Mouse (Mus musculus) sigmoid colon, adult 10 weeks (tissue): ENCODE measurements around the gene Pcif1. TPM values are rescaled to one million over a fixed set of nuclear protein-coding genes. Genes with fewer than 3 reads are reported as not detected.

Experiments
- polyA plus RNA-seq: library from polyadenylated mRNA; stranded (reverse); fragments of 350-450 nt; fragmentation: Illumina TruSeq; extraction: RNeasy Lipid Tissue Mini Kit (QIAGEN cat#74804); gene quantifications from one replicate; pipeline ENCODE4 v1.2.3, GENCODE M21; 2014; ENCODE audit warnings: low read depth, low replicate concordance

The Pcif1 gene
- polyA plus RNA-seq: 3.1 TPM

GRCm38 (mm10) chr2:164879228-164879567, at the start of gene Pcif1:
Gene Pcif1 (plus strand): TSS chr2:164879304.

DNA sequence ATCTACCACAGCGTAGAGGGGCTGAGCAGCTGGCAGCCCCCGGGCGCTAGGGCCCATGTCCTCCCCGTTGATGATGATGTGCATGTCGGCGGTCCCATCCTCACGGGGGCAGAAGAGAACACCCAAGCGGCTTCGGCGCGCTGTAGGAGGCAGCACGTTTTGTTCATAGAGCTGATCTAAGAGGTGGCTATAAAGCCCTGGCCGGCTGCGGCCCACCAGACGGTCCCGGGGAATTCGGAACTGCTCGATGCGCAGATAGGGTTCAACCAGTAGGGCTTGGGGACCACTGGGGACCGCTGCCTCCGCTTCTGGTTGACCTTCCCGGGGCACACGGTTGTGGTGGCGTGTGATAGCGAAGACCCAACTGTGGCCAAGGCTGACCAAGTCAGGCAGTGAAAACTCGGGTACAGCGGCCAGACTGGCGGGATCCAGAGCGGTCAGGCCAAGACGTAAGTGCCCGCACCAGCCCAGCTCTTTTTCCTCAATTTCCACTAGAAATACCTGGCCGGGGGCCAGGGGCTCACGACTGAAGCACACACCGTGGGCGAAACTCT, 46.3 kb upstream of the Pcif1 start, which contains the start of gene Ctsa:
Ctsa (plus strand) TSS at position 126 of the 554 bp plus-strand sequence.

GRCm38 (mm10) chr2:164833314-164833959, 45.7 kb upstream of the Pcif1 start, which contains the start of gene Neurl2:
Gene Neurl2 (minus strand): TSS chr2:164833456.

DNA sequence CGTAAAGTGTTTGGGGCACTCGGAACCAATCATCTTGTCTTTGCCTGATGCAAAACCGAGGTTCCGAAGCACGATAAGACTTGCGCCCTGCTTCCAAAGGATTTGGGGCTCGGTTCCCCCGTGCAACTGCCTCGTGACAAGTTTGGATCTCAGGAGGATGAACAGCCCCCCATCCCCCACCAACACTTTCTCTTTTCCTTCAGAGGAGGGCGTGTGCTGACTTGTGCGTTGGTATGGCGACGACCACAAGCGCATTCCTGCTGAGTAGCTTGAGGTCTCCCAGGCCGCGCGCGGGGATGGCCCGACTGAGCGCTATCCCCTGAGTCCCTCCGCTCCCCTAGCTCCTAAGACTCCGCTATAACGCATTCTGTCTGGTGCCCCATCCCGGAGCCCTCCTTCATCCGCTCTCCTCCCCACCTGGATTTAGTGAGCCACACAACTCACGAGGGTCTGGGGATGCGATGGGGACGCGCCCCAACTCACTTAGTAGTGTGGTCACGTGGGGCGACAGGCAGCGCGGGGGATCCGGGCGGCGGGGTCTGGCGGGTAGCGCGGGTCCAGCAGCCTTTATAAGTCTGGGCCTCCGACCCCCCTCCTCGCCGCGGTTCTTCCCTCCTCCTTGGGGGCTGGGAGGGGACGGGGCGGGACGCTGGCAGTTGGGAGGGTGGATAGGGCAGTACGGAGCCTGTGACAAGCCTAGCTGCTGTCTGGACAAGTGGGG, 21.8 kb upstream of the Pcif1 start, which contains the start of gene Pltp:
Pltp (minus strand) TSS at position 611 of the 721 bp plus-strand sequence.

GRCm38 (mm10) chr2:164911086-164912048, 32.3 kb downstream of the Pcif1 start, which contains the start of gene Zfp335:
Gene Zfp335 (minus strand): TSS chr2:164911757.

DNA sequence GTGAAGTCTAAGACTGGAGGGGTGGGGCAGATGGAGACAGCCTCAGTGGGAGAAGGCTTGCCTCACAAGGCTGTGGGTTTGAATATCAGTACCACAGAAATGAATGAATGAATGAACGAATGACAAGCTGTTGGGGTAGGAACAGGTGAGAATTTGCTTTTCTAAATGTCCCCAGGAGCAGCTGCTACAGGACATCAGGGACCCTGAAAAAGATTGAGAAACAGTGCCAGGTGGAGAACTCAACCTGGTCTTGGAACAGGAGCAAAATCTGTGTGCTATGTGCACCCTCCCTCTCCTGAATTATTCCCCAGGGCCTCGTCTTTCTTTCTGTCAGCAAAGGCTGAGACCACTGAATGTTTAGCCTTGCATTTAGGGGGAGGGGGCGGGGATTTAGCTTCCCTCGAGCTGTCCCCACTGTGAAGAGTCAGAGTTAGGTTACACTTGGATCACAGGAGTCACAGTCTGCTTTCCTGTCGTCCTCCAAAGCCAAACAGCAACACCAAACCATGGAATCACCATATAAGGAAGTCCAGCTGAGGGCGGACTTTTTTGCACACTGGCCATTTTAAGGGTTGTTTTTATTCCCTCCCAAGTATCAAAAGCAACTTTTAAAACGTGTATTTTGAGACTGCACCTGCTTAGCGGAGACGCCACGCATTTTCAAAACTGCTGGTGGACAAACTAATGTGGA, 61.2 kb downstream of the Pcif1 start, which contains the start of gene Mmp9:
Mmp9 (plus strand) TSS at position 641 of the 691 bp plus-strand sequence.

Other genes starting within 250 kb of the Pcif1 start
- gene Wfdc16, start 240.5 kb upstream of the Pcif1 start, polyA plus RNA-seq: not detected
- gene Wfdc10, start 223.3 kb upstream of the Pcif1 start, polyA plus RNA-seq: not detected
- gene Wfdc9, start 222.7 kb upstream of the Pcif1 start, polyA plus RNA-seq: not detected
- gene Wfdc11, start 205.2 kb upstream of the Pcif1 start, polyA plus RNA-seq: not detected
- 0.57 TPM for gene Wfdc13, start 194.2 kb upstream of the Pcif1 start, polyA plus RNA-seq
- gene Spint4, start 180.8 kb upstream of the Pcif1 start, polyA plus RNA-seq: not detected
- gene Spint5, start 164.0 kb upstream of the Pcif1 start, polyA plus RNA-seq: not detected
- 0.82 TPM for gene Wfdc3, start 133.4 kb upstream of the Pcif1 start, polyA plus RNA-seq
- 3.6 TPM for gene Dnttip1, start 133.3 kb upstream of the Pcif1 start, polyA plus RNA-seq
- gene Ube2c, start 109.4 kb upstream of the Pcif1 start, polyA plus RNA-seq: 7.9 TPM
- not detected for gene Tnnc2, start 99.3 kb upstream of the Pcif1 start, polyA plus RNA-seq
- gene Snx21, start 93.5 kb upstream of the Pcif1 start, polyA plus RNA-seq: 3.5 TPM
- 4.1 TPM for gene Acot8, start 74.4 kb upstream of the Pcif1 start, polyA plus RNA-seq
- 2.7 TPM for gene Zswim3, start 74.2 kb upstream of the Pcif1 start, polyA plus RNA-seq
- 1.4 TPM for gene Zswim1, start 56.6 kb upstream of the Pcif1 start, polyA plus RNA-seq
- not detected for gene Spata25, start 50.8 kb upstream of the Pcif1 start, polyA plus RNA-seq
- gene Ctsa, start 46.4 kb upstream of the Pcif1 start, polyA plus RNA-seq: 43.1 TPM
- not detected for gene Neurl2, start 45.8 kb upstream of the Pcif1 start, polyA plus RNA-seq
- 1.9 TPM for gene Pltp, start 21.6 kb upstream of the Pcif1 start, polyA plus RNA-seq
- 0.19 TPM for gene Zfp335, start 32.5 kb downstream of the Pcif1 start, polyA plus RNA-seq
- 1.8 TPM for gene Mmp9, start 61.5 kb downstream of the Pcif1 start, polyA plus RNA-seq
- gene Slc12a5, start 81.5 kb downstream of the Pcif1 start, polyA plus RNA-seq: 0.38 TPM
- 13.0 TPM for gene Ncoa5, start 155.6 kb downstream of the Pcif1 start, polyA plus RNA-seq
- gene Cd40, start 176.3 kb downstream of the Pcif1 start, polyA plus RNA-seq: 0.88 TPM
- not detected for gene 1700025C18Rik, start 211.4 kb downstream of the Pcif1 start, polyA plus RNA-seq